Mouse (Mus musculus) c-Kit-positive CD71-negative TER-119-negative erythroid progenitor cells, embryonic 14.5 days (primary cell): ENCODE measurements around the gene CN725425.

Source experiments
- DNase-seq: peaks from one replicate; pipeline ENCODE4 v3.0.0-alpha.2; 2013; ENCODE audit warnings: low read depth

Gene CN725425

DNA sequence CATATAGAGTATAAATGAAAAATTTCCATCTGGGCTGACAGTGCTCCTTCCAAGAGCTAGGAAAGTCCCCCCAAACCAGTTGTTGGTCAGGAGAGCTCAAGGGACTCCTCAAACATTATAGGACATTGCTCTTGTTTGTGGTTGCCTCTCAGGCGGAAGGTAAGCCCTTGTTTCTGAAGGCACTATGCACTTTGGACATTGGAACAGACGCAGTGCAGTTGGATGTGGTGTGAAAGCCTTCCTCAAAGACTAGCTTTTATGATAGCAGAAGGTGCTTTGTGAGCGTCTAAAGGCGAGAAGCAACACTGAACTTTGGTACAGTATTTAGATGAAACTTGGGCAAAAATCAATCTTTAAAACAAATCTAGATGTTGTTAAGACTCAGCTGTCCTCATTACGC is 7.2 kb downstream of the CN725425 start:
- DNase-seq, result no peak

DNA sequence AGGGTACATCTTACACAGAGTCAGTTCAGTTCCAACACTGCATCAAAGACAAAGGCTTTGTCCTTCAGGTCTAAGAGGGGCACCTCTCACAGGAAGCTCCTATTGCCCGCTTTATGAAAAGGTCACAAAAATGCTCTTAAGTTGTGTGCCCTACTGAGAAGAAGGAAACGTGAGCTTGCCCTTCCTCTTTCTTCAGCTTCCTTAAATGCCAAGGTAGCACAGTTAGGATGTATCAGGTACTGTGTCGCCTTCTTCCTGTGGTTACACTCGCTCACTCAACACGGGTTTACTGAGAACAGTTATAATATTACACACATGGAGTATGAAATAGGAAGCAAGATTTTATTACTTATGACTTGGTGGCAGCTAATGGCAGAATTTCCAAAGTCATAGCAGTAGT is 38.0 kb downstream of the CN725425 start:
- no peak for DNase-seq

DNA sequence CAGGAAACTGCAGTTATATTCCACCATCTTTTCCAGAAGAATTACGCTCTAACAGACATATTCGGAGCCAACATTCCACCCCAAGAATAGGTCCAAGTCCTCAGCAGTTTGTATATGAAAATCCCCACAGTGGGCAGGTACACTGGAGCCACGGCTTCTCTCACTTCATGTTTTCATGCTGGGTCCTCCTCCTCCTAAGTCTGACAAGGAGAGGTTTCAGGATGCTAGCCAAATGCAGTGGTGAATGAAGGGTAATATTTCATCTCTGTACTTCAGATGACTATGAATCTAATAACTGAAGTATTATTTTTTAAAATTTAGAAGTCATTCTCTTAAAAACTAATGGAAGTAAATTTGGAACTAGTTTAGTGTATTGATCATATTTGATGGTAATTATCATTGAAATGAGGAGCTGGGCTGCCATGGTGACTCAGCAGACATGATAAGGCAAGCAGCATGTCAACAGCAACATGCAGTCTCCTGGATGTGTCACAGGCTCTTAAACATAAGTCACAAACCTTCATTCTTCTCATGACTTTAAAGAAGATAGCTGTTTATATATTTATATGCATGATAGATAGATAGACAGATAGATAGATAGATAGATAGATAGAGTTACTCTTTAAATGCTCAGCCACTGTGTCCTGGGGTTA is 41.5 kb downstream of the CN725425 start:
- no peak for DNase-seq

DNA sequence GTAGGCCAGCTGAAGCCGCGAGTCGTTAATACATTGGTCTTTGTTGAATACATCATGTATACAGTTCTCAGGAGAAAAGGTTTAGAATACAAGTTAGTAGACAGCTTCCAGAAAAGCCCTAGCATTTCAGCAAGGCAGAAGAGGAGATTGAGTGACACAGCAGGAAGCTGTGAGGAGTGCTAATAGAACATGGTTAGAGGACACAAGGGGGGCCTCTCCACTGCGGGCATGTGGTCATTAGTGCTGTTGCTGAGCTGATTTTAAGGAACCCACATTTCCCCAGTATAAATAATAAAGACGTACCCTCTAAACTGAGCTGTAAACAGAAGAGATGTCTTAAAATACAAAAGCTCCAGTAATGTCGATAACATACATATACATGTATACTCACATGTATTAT is 51.5 kb downstream of the CN725425 start:
- DNase-seq, result no peak

DNA sequence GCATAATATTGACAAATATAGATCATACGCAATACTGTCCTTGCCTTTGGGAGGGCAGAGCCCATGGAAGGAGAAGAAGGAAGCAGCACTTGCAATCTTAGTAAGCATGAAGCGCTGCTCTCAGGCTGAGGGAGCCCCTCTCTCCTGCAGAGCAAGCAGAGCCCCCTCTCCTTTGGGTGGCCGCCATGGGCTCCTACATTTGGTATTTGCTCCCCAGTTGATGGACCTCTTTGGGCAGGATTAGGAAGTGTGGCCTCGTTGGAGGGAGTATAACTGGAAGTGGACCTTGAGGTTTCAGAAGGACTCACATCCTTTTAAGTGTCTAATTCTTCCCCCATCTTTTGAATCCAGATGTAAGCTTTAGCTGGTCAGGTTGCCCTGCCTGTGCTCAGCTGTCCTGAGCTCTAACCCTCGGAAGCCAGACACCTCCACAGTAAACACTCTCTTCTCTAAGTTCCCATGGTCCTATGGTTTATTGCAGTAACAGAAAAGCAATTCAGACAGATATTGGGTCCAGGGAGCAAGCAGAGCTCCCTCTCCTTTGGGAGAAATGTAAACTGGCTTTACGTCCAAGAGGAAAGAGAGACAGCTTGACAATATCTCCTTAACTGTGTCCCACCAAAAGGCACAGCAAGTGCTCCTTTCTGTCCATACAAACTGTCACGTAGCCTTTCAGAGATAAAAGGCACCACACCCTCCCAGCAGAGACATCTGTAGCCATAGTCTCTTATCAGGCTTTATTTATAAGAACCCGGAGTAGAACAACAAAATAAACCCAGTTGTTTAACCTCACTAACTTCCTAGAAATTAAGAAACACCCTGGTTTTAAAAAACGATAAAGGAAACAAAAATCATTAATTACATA is 52.5 kb downstream of the CN725425 start:
- no peak for DNase-seq

DNA sequence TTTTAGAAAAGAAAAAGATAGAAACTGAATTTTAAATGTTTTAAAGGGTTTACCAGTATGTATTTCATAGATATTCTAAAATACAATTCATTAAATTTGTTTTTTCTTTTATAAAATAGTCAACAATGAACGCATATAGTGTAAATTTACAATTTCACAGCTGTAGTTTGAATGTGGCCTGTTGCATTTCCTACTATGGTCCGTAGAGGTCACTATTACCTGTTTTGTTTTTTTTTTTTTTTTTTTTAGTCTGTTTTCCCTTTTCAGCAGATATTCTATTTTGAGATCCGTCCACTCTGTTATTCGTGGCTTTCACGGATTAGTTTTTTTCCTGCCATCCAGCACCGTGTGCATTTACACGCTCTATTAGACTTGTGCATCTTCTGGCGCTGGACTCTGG is 53.7 kb downstream of the CN725425 start:
- no peak for DNase-seq

DNA sequence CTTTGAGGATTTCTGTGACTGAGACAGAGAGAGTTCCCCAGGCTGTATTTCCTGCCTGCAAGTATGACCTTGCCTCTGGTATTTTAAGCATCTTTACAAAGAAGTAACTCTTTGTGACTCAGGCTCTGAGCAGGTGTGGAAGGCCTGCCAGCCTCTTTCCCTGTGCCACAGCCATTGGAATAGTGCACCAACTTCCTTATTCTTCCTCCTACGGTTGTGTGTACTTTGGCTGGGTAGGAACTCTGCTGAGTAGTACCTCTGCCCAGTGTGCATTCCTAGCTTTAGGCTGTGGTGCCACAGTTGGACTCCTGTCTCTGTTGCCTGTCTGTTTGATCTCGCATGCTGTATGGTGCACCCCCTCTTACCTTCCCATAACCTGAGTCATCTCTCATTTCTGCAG is 56.0 kb downstream of the CN725425 start:
- DNase-seq, result no peak

DNA sequence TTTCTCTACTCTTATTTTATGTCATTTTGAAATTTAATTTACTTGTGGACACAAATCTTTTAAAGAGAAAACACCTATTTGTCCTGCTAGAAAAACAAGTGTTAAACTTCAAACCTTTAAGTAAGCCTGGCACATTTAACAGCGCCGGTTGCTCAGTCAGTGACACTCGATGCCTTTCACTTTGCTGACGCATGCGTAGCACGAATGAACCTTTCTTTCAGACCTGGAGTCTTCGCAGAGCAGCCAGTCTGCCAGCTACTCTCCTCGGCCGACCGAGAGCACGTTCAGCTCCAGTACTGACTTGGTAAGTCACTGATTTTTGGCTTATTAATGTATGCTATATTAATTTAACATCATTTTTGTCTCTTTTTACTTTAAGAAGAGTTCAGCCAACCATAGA is 57.8 kb downstream of the CN725425 start:
- no peak for DNase-seq

DNA sequence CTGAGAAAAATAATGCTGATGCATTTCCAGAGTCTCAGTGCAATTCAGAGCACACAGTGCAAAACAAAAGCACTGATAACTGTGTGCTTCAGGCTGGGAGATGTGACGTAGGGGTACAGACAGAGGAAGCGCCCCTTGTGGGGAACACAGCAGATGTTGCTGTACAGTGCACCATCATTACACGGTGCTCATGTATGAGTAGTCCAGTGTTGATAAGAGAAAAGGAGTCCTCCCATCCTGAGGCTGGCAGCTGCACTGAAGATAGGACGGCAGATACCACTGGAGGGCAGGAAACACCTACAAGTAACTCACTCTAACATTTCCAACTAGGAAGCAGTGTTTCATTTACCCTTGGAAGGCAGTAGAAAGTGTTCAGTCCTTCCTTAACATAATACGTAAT is 61.3 kb downstream of the CN725425 start:
- DNase-seq, result no peak

DNA sequence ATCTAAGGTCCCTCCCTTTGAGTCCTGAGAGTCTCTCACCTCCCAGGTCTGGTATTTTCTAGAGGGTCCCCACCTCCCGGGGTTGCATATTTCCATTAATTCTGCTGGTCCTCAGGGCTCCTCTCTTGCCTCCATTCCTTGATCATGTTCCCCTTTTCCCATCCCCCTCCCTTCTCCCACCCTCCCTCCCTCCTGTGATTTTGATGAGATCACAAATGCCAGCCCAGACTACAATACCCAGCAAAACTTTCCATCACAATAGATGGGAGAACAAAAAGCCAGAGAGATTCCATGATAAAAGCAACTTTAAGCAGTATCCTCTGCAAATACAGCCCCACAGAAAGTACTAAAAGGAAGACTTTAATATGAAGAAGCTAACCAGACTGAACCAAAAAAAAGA is 64.6 kb downstream of the CN725425 start:
- DNase-seq, result no peak

DNA sequence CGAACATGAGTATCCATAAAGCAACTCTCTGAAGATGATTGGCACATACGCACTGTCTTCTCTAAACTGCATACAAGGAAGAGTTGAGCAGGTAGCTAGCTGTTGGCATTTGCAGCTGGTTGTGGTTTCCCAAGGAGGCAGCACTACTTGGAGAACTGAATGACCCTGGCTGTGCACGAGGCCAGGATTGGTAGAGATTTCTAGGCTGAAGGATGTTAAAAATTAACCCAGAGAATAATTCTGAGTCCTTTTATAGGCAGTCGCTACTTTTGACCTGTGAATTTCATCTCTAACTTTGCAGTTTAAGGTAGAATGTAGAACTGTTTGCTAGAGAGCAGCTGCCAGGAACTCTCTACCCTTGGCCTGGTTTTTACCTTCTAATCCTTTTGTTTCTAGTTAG is 69.2 kb downstream of the CN725425 start:
- no peak for DNase-seq

DNA sequence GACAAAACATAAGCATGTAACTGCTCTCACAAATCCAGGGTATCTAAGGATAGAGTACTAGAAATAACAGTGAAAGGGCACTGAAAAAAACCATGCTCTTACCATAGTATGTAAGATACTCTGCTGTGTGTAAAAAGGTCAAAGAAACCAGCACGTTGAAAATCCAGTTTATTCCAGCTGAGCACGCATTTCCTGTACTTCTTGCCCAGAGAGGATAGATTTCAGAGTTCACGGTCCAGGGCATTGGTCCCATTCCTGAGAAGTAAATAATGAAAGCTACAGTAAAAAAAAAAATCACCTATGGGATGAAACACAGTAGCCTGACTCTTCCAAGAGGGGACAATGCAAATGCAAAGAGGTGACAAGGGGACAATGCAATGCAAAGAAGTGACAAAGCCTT is 76.7 kb downstream of the CN725425 start:
- no peak for DNase-seq

DNA sequence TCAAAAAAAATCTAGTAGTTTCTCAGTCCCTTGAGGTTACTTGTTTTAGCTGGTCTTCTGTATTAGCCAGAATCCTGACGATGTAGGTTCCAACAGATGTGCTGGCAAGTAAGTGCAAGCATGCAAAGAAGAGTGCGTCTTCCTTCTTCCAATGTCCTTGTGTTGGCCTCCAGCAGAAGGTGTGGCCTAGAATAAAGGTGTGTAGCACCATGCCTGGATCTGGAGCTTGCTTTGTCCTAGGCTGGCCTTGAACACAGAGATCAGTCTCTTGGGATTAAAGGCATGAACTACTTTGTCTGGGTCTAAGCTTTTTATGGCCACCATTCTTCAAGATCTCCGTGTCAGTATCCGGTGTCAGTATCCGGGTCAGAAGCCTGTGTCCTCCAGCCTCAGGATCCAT is 80.3 kb downstream of the CN725425 start:
- no peak for DNase-seq

DNA sequence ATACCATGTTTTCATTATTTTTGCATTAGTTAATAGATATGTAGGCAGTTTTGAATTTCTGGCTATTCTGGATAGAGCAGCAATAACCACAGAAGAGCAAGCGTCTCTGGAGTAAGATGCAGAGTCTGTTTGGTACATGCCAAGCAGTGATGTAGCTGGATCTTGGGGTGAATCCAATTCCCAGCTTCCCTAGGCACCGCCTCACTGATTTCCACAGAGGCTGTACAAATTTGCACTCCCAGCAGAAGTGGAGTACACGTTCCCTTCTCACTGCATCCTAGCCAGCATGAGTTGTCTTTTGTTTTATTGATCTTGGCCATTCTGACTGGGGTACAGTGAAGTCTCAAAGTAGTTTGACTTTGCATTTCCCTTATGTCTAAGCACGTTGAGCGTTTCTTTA is 82.2 kb downstream of the CN725425 start:
- DNase-seq, result no peak

DNA sequence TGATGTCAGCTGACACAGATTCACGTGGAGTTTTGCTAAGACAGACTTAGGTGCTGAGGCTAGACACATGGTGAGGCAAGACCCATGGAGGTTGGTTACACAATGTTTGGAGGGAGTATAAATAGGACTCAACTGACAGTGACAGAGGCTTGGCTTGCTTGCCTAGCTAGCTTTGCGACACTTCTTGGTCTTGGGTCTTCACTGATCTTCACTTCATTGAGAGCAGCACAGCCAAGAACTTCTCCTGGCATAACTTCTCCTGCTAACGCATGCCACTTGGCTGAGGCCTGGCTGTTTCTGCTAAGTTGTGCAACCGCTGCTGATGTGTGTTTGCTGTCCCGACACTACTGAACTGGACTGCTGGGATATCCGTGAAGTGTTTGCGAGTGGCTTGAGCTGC is 83.5 kb downstream of the CN725425 start:
- no peak for DNase-seq

DNA sequence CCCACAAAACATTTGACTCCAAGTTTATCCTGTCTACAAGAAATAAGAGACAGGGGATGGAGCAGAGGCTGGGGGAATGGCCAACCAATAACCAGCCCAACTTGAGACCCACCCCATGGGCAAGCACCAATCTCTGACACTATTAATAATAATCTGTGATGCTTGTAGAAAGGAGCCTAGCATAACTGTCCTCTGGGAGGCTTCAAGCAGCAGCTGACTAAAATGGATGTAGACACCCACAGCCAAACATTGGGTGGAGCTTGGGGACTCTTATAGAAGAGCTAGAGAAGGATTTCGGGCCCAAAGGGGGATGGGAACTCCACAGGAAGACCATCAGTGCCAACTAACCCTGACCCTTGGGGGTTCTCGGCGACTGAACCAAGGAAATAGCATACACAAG is 84.1 kb downstream of the CN725425 start:
- DNase-seq, result no peak

DNA sequence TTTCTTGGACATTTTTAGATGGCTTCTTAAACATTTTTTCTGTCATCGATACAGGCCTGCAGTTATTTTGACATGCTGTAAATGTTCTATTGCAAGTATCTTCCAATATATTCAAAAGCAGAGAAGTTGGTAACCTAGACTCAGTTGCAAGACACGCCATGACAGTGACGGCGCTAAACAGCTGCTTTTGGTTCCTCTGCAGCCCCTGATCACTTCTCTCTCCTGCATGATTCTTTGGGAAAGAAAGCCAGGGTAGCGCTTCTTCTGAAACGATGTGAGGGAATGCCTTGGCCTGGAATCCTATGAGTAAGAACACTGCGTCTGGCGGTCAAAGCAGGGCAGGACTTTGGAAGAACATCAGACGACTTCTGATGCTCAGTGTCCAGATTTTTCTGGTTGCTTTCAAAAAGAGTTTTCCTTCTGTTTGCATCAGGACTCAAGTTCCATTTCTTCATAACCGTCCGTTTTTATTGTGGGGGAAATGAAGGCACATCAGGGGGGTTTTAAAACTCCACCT is 100.1 kb downstream of the CN725425 start:
- no peak for DNase-seq

DNA sequence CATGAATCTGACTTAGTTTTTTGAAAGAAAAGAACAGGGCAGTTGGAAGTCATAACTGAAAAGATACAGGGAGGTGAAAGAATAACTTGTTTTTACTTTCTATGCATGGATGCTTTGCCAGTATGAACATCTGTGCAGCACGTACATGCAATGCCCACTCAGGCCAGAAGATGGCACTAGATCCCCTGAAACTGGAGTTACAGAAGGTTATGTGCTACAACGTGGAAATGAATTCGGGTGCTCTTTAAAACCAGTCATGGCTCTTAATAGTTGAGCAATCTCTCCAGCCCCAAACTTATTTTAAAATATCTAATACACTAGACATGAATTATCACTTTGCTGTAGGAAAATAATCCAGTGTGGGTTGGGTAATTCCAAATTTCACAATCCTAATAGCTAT is 102.1 kb downstream of the CN725425 start:
- DNase-seq, result peak; percentile 59

DNA sequence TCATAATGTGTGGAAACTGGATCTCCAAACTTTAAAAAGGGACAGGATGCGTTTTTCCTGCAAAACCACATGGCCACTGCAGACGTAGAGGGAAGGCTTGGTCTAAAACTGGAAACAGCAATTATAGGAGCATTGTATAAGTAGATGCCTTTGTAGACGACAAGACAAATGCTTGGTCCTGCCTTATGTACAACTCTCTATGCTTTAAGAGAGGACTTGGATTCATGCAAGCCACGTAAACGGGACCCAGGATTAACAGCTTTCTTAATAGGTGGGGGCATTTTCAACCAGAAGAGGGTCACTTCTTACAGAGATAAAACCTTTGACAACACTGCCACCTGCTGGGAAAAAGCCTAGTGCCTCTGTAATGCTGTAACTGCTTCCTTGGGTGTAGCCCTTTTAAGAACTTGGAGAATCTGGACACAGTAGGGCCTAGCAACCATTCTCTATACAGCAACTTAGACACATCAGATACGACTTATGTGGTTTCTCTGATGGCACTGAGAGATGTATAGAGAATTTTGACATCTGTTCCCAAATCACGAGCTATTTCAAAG is 105.1 kb downstream of the CN725425 start:
- peak; percentile 59 for DNase-seq
